Mouse (Mus musculus): ENCODE data around the gene Rad9b. TPM values are rescaled to one million over a fixed set of nuclear protein-coding genes. Genes with fewer than 3 reads are reported as not detected.
A peak's percentile ranks its signal among the peaks of the same experiment; 100 is the strongest.

Rad9b gene
- polyA plus RNA-seq, 1 experiment from 2014 or later: 9.5 TPM

DNA sequence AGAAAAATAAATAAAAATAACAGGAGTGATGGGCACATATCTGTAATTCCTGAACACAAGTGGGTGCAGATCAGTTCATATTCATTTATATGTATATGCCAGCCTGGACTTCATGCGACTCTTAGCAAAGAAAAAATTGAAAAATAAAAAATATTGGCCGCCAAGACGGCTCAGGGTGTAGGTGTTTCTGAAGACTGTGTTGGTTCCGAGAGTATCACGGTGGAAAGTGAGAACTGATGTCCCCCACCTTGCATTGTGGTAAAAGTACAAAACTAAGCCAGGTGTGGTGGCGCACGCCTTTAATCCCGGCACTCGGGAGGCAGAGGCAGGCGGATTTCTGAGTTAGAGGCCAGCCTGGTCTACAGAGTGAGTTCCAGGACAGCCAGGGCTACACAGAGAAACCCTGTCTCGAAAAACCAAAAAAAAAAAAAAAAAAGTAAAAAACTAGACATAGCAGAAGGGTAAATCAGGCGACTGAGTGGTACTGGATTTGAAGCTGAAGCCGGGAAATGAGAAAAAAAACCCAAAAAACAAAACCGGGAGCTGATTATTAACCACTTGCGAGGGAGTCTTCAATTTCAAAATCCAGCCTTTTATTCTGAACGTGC is 37.2 kb upstream of the Rad9b start:
- H3K27me3 ChIP-seq (ENCODE audit: low read depth, poor library complexity, severe bottlenecking): no peaks in the 10 kb centered on the region
- 54% methylated on average over 16 of the region's 16 CpGs for WGBS

GRCm38 (mm10) chr5:122390671-122391070 is 36.6 kb upstream of the Rad9b start:
- H3K4me3 ChIP-seq: no peak overlapping the region
- 0 out of 2 replicates have a peak, but pooled peaks cover 10% of the 10 kb centered on the region for H3K36me3 ChIP-seq
- peaks cover 13% of the 10 kb centered on the region for H3K4me1 ChIP-seq
- DNase-seq (ENCODE audit: low spot score): no peak
- no peak overlapping the region for H3K27ac ChIP-seq (replicated peaks)
- no peaks in the 10 kb centered on the region for H3K27me3 ChIP-seq (ENCODE audit: low read depth, poor library complexity, severe bottlenecking)
- no peaks in the 10 kb centered on the region for H3K9me3 ChIP-seq (replicated peaks)

More for the DNA sequence above, 37.2 kb upstream of the Rad9b start:
- Histone ChIP-seq H3K27ac (replicated peaks) (peak overlapping the region; percentile 85), H3K9me3 (replicated peaks) (no peaks in the 10 kb centered on the region), H3K4me1 (peaks cover 13% of the 10 kb centered on the region), H3K4me3 (peak overlapping the region; percentile 91), H3K36me3 (0 out of 2 replicates have a peak, but pooled peaks cover 10% of the 10 kb centered on the region)
- no peak for DNase-seq (ENCODE audit: low spot score)

DNA sequence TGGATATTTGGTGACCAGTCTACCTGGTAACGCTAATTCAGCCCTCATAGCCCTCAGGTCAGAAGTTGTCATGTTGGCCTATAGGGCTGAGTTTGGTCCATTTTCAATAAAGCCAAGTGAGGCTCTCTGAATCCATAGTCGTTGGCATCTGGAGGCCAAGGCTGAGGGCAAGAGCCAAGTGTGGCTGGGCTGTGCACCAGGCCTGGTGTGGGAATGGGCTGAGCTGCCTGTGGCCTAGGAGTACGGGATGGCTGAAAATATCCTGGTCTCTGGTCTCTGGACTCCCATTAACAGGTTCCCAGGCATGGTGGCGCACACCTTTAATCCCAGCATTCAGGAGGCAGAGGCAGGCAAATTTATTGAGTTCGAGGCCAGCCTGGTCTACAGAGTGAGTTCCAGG is 36.0 kb upstream of the Rad9b start:
- 84% methylated on average over 5 of the region's 5 CpGs for WGBS
- no peak overlapping the region for H3K4me3 ChIP-seq
- DNase-seq (ENCODE audit: low spot score): no peak

GRCm38 (mm10) chr5:122379374-122380155 is 25.5 kb upstream of the Rad9b start:
- Histone ChIP-seq H3K4me3 (no peak overlapping the region), H3K4me1 (no peaks in the 10 kb centered on the region), H3K36me3 (peaks cover 76% of the 10 kb centered on the region), H3K27me3 (ENCODE audit: low read depth, poor library complexity, severe bottlenecking) (no peaks in the 10 kb centered on the region), H3K27ac (replicated peaks) (no peak overlapping the region), H3K9me3 (replicated peaks) (no peaks in the 10 kb centered on the region)
- DNase-seq (ENCODE audit: low spot score): peak; percentile 69
- 66% methylated on average over 11 of the region's 11 CpGs for WGBS

More for the DNA sequence above, 36.0 kb upstream of the Rad9b start:
- no peak overlapping the region for H3K27ac ChIP-seq (replicated peaks)
- H3K9me3 ChIP-seq (replicated peaks): no peaks in the 10 kb centered on the region
- H3K36me3 ChIP-seq: 0 out of 2 replicates have a peak, but pooled peaks cover 7% of the 10 kb centered on the region
- H3K27me3 ChIP-seq (ENCODE audit: low read depth, poor library complexity, severe bottlenecking): no peaks in the 10 kb centered on the region
- H3K4me1 ChIP-seq: peaks cover 13% of the 10 kb centered on the region

- DNase-seq (ENCODE audit: low spot score): no peak
- no peaks in the 10 kb centered on the region for H3K27me3 ChIP-seq (ENCODE audit: low read depth, poor library complexity, severe bottlenecking)
- no peak overlapping the region for H3K27ac ChIP-seq (replicated peaks)
- H3K4me1 ChIP-seq: peaks cover 8% of the 10 kb centered on the region
- H3K9me3 ChIP-seq (replicated peaks): no peaks in the 10 kb centered on the region
- peaks cover 85% of the 10 kb centered on the region for H3K36me3 ChIP-seq
- 95% methylated on average over 12 of the region's 12 CpGs for WGBS
- H3K4me3 ChIP-seq: no peak overlapping the region
Measured at GRCm38 (mm10) chr5:122378171-122378570, 24.1 kb upstream of the Rad9b start.

DNA sequence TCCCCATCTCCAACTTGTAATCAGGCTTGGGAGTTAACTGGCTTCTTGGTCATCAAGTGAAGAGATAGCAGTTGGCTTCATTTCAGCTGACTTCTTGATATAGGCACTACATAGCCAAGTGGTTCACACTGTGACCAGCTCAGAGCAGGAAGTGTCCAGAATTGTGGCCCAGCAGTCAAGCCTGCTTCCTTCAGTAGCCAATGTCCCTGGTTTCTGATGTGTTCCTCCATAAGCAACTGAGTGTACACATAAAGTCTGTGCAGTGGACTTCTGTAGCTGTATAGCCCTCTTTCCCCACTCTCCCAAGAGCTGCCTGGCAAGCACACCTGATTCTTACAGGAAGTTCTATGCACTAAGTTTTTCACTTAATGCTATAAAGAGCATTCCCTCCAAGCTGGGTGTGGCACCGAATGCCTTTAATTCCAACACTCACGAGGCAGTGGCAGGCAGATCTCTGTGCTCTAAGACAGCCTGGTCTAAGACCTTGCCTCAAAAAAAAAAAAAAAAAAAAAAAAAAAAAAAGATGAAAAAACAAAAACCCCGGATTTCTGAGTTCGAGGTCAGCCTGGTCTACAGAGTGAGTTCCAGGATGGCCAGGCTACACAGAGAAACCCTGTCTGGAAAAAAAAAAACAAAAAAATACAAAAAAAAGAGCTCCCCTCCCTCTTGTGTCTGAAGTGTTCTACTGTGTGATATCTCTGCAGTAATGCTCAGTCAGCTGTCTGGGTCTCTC is 23.2 kb upstream of the Rad9b start:
- Histone ChIP-seq H3K9me3 (replicated peaks) (no peaks in the 10 kb centered on the region), H3K36me3 (peaks cover 77% of the 10 kb centered on the region)
- 90% methylated on average over 4 of the region's 4 CpGs for WGBS

GRCm38 (mm10) chr5:122372878-122373277 is 18.8 kb upstream of the Rad9b start:
- Histone ChIP-seq H3K4me3 (peak overlapping the region; percentile 67), H3K36me3 (peaks cover 59% of the 10 kb centered on the region), H3K27me3 (ENCODE audit: low read depth, poor library complexity, severe bottlenecking) (no peaks in the 10 kb centered on the region), H3K4me1 (peaks cover 27% of the 10 kb centered on the region), H3K9me3 (replicated peaks) (no peaks in the 10 kb centered on the region), H3K27ac (replicated peaks) (peak overlapping the region; percentile 92)
- WGBS: 9% methylated on average over 5 of the region's 5 CpGs
- no peak for DNase-seq (ENCODE audit: low spot score)

More for the DNA sequence above, 23.2 kb upstream of the Rad9b start:
- H3K4me1 ChIP-seq: peaks cover 12% of the 10 kb centered on the region
- H3K27me3 ChIP-seq (ENCODE audit: low read depth, poor library complexity, severe bottlenecking): no peaks in the 10 kb centered on the region
- no peak for DNase-seq (ENCODE audit: low spot score)
- H3K27ac ChIP-seq (replicated peaks): no peak overlapping the region
- H3K4me3 ChIP-seq: no peak overlapping the region

GRCm38 (mm10) chr5:122372192-122372769 is 18.2 kb upstream of the Rad9b start, which contains the start of gene Fam216a:
Gene Fam216a, minus strand, starts transcription at chr5:122372364.
- Histone ChIP-seq H3K9me3 (replicated peaks) (no peaks in the 10 kb centered on the region), H3K27me3 (ENCODE audit: low read depth, poor library complexity, severe bottlenecking) (no peaks in the 10 kb centered on the region), H3K4me3 (peak within 1 kb of the TSS; percentile 67), H3K4me1 (peaks cover 27% of the 10 kb centered on the region), H3K27ac (replicated peaks) (peak within 1 kb of the TSS; percentile 92), H3K36me3 (peaks cover 64% of the 10 kb centered on the region)
- peak; percentile 100 for DNase-seq (ENCODE audit: low spot score)
- WGBS: under 1% methylated on average over 53 of the region's 53 CpGs

- under 1% methylated on average over 38 of the region's 46 CpGs for WGBS
- Histone ChIP-seq H3K27me3 (ENCODE audit: low read depth, poor library complexity, severe bottlenecking) (no peaks in the 10 kb centered on the region), H3K4me3 (peak within 1 kb of the TSS; percentile 67), H3K9me3 (replicated peaks) (no peaks in the 10 kb centered on the region), H3K36me3 (peaks cover 64% of the 10 kb centered on the region), H3K27ac (replicated peaks) (peak within 1 kb of the TSS; percentile 92), H3K4me1 (peaks cover 27% of the 10 kb centered on the region)
- no peak for DNase-seq (ENCODE audit: low spot score)
Measured at GRCm38 (mm10) chr5:122371591-122372191, 17.7 kb upstream of the Rad9b start, which contains the start of gene Gpn3. Gene Gpn3, plus strand, starts transcription at chr5:122371876.

- under 1% methylated on average over 57 of the region's 57 CpGs for WGBS
Measured at GRCm38 (mm10) chr5:122354492-122355067, 547 bp upstream of the Rad9b start.

DNA sequence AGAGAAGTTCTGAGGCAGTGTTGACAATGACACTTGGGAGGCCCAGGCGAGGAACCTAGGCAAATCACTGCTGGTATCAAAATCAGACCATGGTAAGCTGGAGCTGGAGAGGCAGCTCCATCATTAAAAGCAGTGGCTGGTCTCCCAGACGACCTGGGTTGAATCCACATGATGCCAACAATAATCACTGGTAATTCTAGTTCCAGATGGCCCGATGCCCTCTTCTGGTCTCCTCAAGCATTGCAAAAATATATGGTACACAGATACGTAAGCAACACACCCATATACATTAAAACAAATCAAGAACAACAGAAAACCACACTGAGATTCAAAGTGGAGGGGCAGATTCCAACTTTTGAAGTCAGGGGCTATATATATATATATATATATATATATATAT is 8.3 kb downstream of the Rad9b start:
- Histone ChIP-seq H3K4me1 (no peaks in the 10 kb centered on the region), H3K4me3 (no peak overlapping the region), H3K36me3 (no peaks in the 10 kb centered on the region), H3K27me3 (ENCODE audit: low read depth, poor library complexity, severe bottlenecking) (no peaks in the 10 kb centered on the region), H3K27ac (replicated peaks) (no peak overlapping the region), H3K9me3 (replicated peaks) (0 out of 2 replicates have a peak, but pooled peaks cover 4% of the 10 kb centered on the region)
- DNase-seq (ENCODE audit: low spot score): no peak
- 73% methylated on average over 4 of the region's 4 CpGs for WGBS

More at GRCm38 (mm10) chr5:122354492-122355067, 547 bp upstream of the Rad9b start:
- peaks cover 21% of the 10 kb centered on the region for H3K4me1 ChIP-seq
- peaks cover 21% of the 10 kb centered on the region for H3K36me3 ChIP-seq
- peak overlapping the region; percentile 97 for H3K4me3 ChIP-seq
- H3K9me3 ChIP-seq (replicated peaks): no peaks in the 10 kb centered on the region
- no peaks in the 10 kb centered on the region for H3K27me3 ChIP-seq (ENCODE audit: low read depth, poor library complexity, severe bottlenecking)
- no peak for DNase-seq (ENCODE audit: low spot score)
- H3K27ac ChIP-seq (replicated peaks): peak overlapping the region; percentile 86

Data from midbrain, embryonic 10.5 days (tissue).